Mouse (Mus musculus) liver, embryonic 16.5 days (tissue): ENCODE results near the gene Arntl. TPM values are rescaled to one million over a fixed set of nuclear protein-coding genes. Genes with fewer than 3 reads are reported as not detected.

ENCODE experiments used
- ATAC-seq: fragments of 200-750 bp; cut with Nextera tagmentation; 2 replicates; pipeline ENCODE4 v1.8.0; 2017; ENCODE audit warnings: low read depth, mild to moderate bottlenecking, moderate number of reproducible peaks, moderate library complexity
- H3K27ac ChIP-seq: fragments of 300-500 bp; sonication (generic); 2 replicates; pipeline ENCODE4 v1.5.1; 2014; ENCODE audit warnings: mild to moderate bottlenecking, low read length
- H3K27me3 ChIP-seq: fragments of 300-500 bp; sonication (generic); 2 replicates; pipeline ENCODE4 v1.6.1; 2014; ENCODE audit warnings: low read depth, low read length, mixed read lengths; ENCODE audit not compliant: control insufficient read depth, insufficient read depth
- H3K36me3 ChIP-seq: fragments of 300-500 bp; sonication (generic); 2 replicates; pipeline ENCODE4 v1.6.1; 2014; ENCODE audit warnings: mild to moderate bottlenecking; ENCODE audit not compliant: control insufficient read depth, insufficient read depth
- H3K4me1 ChIP-seq: fragments of 300-500 bp; sonication (generic); 2 replicates; pipeline ENCODE4 v1.6.1; 2014; ENCODE audit warnings: low read depth, low read length, mixed read lengths; ENCODE audit not compliant: control insufficient read depth
- H3K4me2 ChIP-seq: fragments of 300-500 bp; sonication (generic); 2 replicates; pipeline ENCODE4 v1.6.1; 2014; ENCODE audit warnings: low read depth, low read length, mixed read lengths
- H3K4me3 ChIP-seq: fragments of 300-500 bp; sonication (generic); 2 replicates; pipeline ENCODE4 v1.5.1; 2014; ENCODE audit warnings: low read depth, mild to moderate bottlenecking, low read length
- H3K9ac ChIP-seq: fragments of 300-500 bp; sonication (generic); 2 replicates; pipeline ENCODE4 v1.6.1; 2014; ENCODE audit warnings: low read depth, low read length
- H3K9me3 ChIP-seq: fragments of 300-500 bp; sonication (generic); replicated peaks from 2 replicates; pipeline ENCODE4 v1.6.1; 2016; ENCODE audit warnings: low read length; ENCODE audit not compliant: control insufficient read depth
- WGBS: fragments of 180-500 bp; shearing (Covaris S2); extraction: QIAGEN DNeasy Blood & Tissue Kit; methylation state at CpG from one replicate; pipeline ENCODE4 v1.1.7; 2014; ENCODE audit not compliant: insufficient replicate concordance; 5-methylcytosine and 5-hydroxymethylcytosine counted together
- polyA plus RNA-seq: library from polyadenylated mRNA; unstranded; fragments of >200 nt; fragmentation: Nextera tagmentation; extraction: Ambion mirVana; gene quantifications from 2 replicates; pipeline ENCODE4 v1.2.1, GENCODE M21; 2015

Arntl gene
- polyA plus RNA-seq, 1 experiment from 2014 or later, result 9.7 TPM

GRCm38 (mm10) chr7:113219864-113220263, 12.6 kb downstream of the Arntl start:
- no peak for ATAC-seq
- Histone ChIP-seq H3K4me3 (no peak overlapping the region), H3K36me3 (no peaks in the 10 kb centered on the region), H3K4me2 (no peak overlapping the region), H3K27me3 (no peaks in the 10 kb centered on the region), H3K27ac (no peak overlapping the region), H3K4me1 (no peaks in the 10 kb centered on the region), H3K9me3 (no peaks in the 10 kb centered on the region), H3K9ac (no peak overlapping the region)
- WGBS, result 68% methylated on average over 3 of the region's 3 CpGs

GRCm38 (mm10) chr7:113220691-113221238, 13.5 kb downstream of the Arntl start:
- Histone ChIP-seq H3K4me2 (no peak overlapping the region), H3K36me3 (no peaks in the 10 kb centered on the region), H3K9ac (no peak overlapping the region), H3K27ac (no peak overlapping the region), H3K4me1 (no peaks in the 10 kb centered on the region), H3K9me3 (no peaks in the 10 kb centered on the region), H3K4me3 (no peak overlapping the region), H3K27me3 (no peaks in the 10 kb centered on the region)
- no peak for ATAC-seq
- WGBS, result 64% methylated on average over 6 of the region's 6 CpGs

GRCm38 (mm10) chr7:113222821-113223220, 15.6 kb downstream of the Arntl start:
- H3K27me3 ChIP-seq, result no peaks in the 10 kb centered on the region
- WGBS, result 69% methylated on average over 5 of the region's 5 CpGs
- no peak overlapping the region for H3K9ac ChIP-seq
- H3K27ac ChIP-seq, result no peak overlapping the region
- H3K4me1 ChIP-seq, result no peaks in the 10 kb centered on the region
- no peaks in the 10 kb centered on the region for H3K36me3 ChIP-seq
- no peak overlapping the region for H3K4me2 ChIP-seq
- no peak for ATAC-seq
- no peak overlapping the region for H3K4me3 ChIP-seq
- no peaks in the 10 kb centered on the region for H3K9me3 ChIP-seq

- no peaks in the 10 kb centered on the region for H3K36me3 ChIP-seq
- H3K4me3 ChIP-seq, result no peak overlapping the region
- H3K27me3 ChIP-seq, result no peaks in the 10 kb centered on the region
- no peaks in the 10 kb centered on the region for H3K4me1 ChIP-seq
- no peaks in the 10 kb centered on the region for H3K9me3 ChIP-seq
- no peak overlapping the region for H3K9ac ChIP-seq
- WGBS, result 58% methylated on average over 1 of the region's 1 CpGs
- H3K4me2 ChIP-seq, result no peak overlapping the region
- ATAC-seq, result no peak
- H3K27ac ChIP-seq, result no peak overlapping the region
These were observed 17.4 kb downstream of the Arntl start for GRCm38 (mm10) chr7:113224620-113225019.

- Histone ChIP-seq H3K4me2 (no peak overlapping the region), H3K9ac (no peak overlapping the region), H3K27ac (no peak overlapping the region), H3K4me1 (no peaks in the 10 kb centered on the region), H3K9me3 (no peaks in the 10 kb centered on the region), H3K4me3 (no peak overlapping the region), H3K27me3 (no peaks in the 10 kb centered on the region), H3K36me3 (no peaks in the 10 kb centered on the region)
- 52% methylated on average over 6 of the region's 6 CpGs for WGBS
- ATAC-seq, result peak; percentile 53
These were observed 21.2 kb downstream of the Arntl start for GRCm38 (mm10) chr7:113228498-113228897.

- no peak overlapping the region for H3K9ac ChIP-seq
- H3K4me3 ChIP-seq, result no peak overlapping the region
- no peak overlapping the region for H3K27ac ChIP-seq
- no peaks in the 10 kb centered on the region for H3K27me3 ChIP-seq
- H3K36me3 ChIP-seq, result no peaks in the 10 kb centered on the region
- H3K4me1 ChIP-seq, result peaks cover 9% of the 10 kb centered on the region
- no peak overlapping the region for H3K4me2 ChIP-seq
- WGBS, result 74% methylated on average over 8 of the region's 8 CpGs
- H3K9me3 ChIP-seq, result no peaks in the 10 kb centered on the region
- no peak for ATAC-seq
These were observed 28.9 kb downstream of the Arntl start for GRCm38 (mm10) chr7:113236135-113236534.

GRCm38 (mm10) chr7:113238365-113238764, 31.1 kb downstream of the Arntl start:
- H3K9me3 ChIP-seq, result no peaks in the 10 kb centered on the region
- ATAC-seq, result no peak
- H3K4me2 ChIP-seq, result no peak overlapping the region
- H3K27ac ChIP-seq, result no peak overlapping the region
- 56% methylated on average over 6 of the region's 6 CpGs for WGBS
- peaks cover 12% of the 10 kb centered on the region for H3K4me1 ChIP-seq
- H3K27me3 ChIP-seq, result no peaks in the 10 kb centered on the region
- H3K9ac ChIP-seq, result no peak overlapping the region
- no peaks in the 10 kb centered on the region for H3K36me3 ChIP-seq
- no peak overlapping the region for H3K4me3 ChIP-seq

GRCm38 (mm10) chr7:113239448-113240130, 32.3 kb downstream of the Arntl start:
- Histone ChIP-seq H3K9ac (no peak overlapping the region), H3K27me3 (no peaks in the 10 kb centered on the region), H3K27ac (peak overlapping the region; percentile 42), H3K4me1 (peaks cover 12% of the 10 kb centered on the region), H3K9me3 (no peaks in the 10 kb centered on the region), H3K4me3 (no peak overlapping the region), H3K36me3 (no peaks in the 10 kb centered on the region), H3K4me2 (no peak overlapping the region)
- peak; percentile 90 for ATAC-seq
- 37% methylated on average over 4 of the region's 4 CpGs for WGBS

- Histone ChIP-seq H3K4me3 (no peak overlapping the region), H3K4me2 (no peak overlapping the region), H3K9me3 (no peaks in the 10 kb centered on the region), H3K36me3 (no peaks in the 10 kb centered on the region), H3K9ac (no peak overlapping the region), H3K27me3 (no peaks in the 10 kb centered on the region), H3K27ac (peak overlapping the region; percentile 7; the same call in 1 of the 2 replicates), H3K4me1 (peaks cover 12% of the 10 kb centered on the region)
- no peak for ATAC-seq
- 52% methylated on average over 1 of the region's 1 CpGs for WGBS
These were observed 33.2 kb downstream of the Arntl start for GRCm38 (mm10) chr7:113240438-113240837.
